Mouse (Mus musculus): Measurements from ENCODE around the gene Dmgdh.

DNA sequence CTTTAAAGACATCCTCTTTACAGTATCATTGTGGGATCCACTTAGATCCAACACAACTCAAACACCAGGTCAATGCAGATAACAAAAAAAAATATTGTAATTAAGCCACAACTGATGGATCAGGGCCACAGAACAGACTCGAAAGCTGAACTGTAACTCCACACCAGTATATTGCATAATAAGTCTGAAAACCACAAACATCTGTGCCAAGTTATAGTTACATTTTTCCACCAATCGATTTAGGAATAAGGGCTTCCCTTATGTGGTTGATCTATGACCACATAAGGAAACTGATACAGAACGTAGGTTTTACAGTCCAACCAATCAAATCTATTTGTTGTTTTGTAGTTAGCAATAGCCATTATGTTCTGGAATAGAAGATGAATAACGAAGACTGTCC lies 80.9 kb downstream of the Dmgdh start:
- TF ChIP-seq POLR2A (IDR thresholded peaks at IDR 0.05; ENCODE audit: low read depth, low read length): no peak
- TF ChIP-seq CTCF (IDR thresholded peaks at IDR 0.05; ENCODE audit: extremely low read depth, insufficient read length, insufficient replicate concordance, low read depth, low read length): no peak

Measured in small intestine, adult 2 months (tissue).